Mouse (Mus musculus): Measurements from ENCODE around the gene Ccnl1. TPM values are rescaled to one million over a fixed set of nuclear protein-coding genes. Genes with fewer than 3 reads are reported as not detected.

The Ccnl1 gene
- polyA plus RNA-seq, 1 experiment from 2014 or later, result 64.7 TPM

GRCm38 (mm10) chr3:65904106-65904505, 53.9 kb downstream of the Ccnl1 start:
- no peak overlapping the region for H3K4me3 ChIP-seq (ENCODE audit: low read depth, low read length)
- H3K4me2 ChIP-seq (ENCODE audit: low read length), result no peak overlapping the region
- no peaks in the 10 kb centered on the region for H3K27me3 ChIP-seq (ENCODE audit: control insufficient read depth, insufficient read depth, low read depth, low read length)
- ATAC-seq, result no peak
- no peak overlapping the region for H3K9ac ChIP-seq (ENCODE audit: low read depth, low read length)
- no peaks in the 10 kb centered on the region for H3K36me3 ChIP-seq (ENCODE audit: control insufficient read depth, insufficient read depth, low read length)
- no peaks in the 10 kb centered on the region for H3K9me3 ChIP-seq (replicated peaks; ENCODE audit: control insufficient read depth, low read length, poor library complexity, severe bottlenecking)
- no peak overlapping the region for H3K27ac ChIP-seq (ENCODE audit: low read length)
- WGBS, result 25% methylated on average over 4 of the region's 4 CpGs
- peaks cover 7% of the 10 kb centered on the region; the same call in 1 of the 2 replicates for H3K4me1 ChIP-seq (ENCODE audit: control insufficient read depth, insufficient read depth, low read length)

GRCm38 (mm10) chr3:65898598-65899278, 59.3 kb downstream of the Ccnl1 start:
- H3K27ac ChIP-seq (ENCODE audit: low read length), result 0 out of 2 replicates have a peak overlapping the region, but pooled peaks have one; percentile 19
- peak; percentile 72; the same call in 1 of the 2 replicates for ATAC-seq

GRCm38 (mm10) chr3:65897233-65897993, 60.6 kb downstream of the Ccnl1 start:
- no peak for ATAC-seq
- Histone ChIP-seq H3K27ac (ENCODE audit: low read length) (no peak overlapping the region), H3K4me1 (ENCODE audit: control insufficient read depth, insufficient read depth, low read length) (peaks cover 7% of the 10 kb centered on the region; the same call in 1 of the 2 replicates), H3K9me3 (replicated peaks; ENCODE audit: control insufficient read depth, low read length, poor library complexity, severe bottlenecking) (no peaks in the 10 kb centered on the region), H3K4me2 (ENCODE audit: low read length) (no peak overlapping the region), H3K9ac (ENCODE audit: low read depth, low read length) (no peak overlapping the region), H3K4me3 (ENCODE audit: low read depth, low read length) (no peak overlapping the region), H3K27me3 (ENCODE audit: control insufficient read depth, insufficient read depth, low read depth, low read length) (no peaks in the 10 kb centered on the region), H3K36me3 (ENCODE audit: control insufficient read depth, insufficient read depth, low read length) (no peaks in the 10 kb centered on the region)
- 88% methylated on average over 3 of the region's 3 CpGs for WGBS

More at GRCm38 (mm10) chr3:65898598-65899278, 59.3 kb downstream of the Ccnl1 start:
- H3K9ac ChIP-seq (ENCODE audit: low read depth, low read length), result no peak overlapping the region
- H3K4me2 ChIP-seq (ENCODE audit: low read length), result no peak overlapping the region
- peaks cover 7% of the 10 kb centered on the region; the same call in 1 of the 2 replicates for H3K4me1 ChIP-seq (ENCODE audit: control insufficient read depth, insufficient read depth, low read length)
- no peak overlapping the region for H3K4me3 ChIP-seq (ENCODE audit: low read depth, low read length)
- WGBS, result 40% methylated on average over 8 of the region's 8 CpGs
- no peaks in the 10 kb centered on the region for H3K36me3 ChIP-seq (ENCODE audit: control insufficient read depth, insufficient read depth, low read length)
- no peaks in the 10 kb centered on the region for H3K27me3 ChIP-seq (ENCODE audit: control insufficient read depth, insufficient read depth, low read depth, low read length)
- H3K9me3 ChIP-seq (replicated peaks; ENCODE audit: control insufficient read depth, low read length, poor library complexity, severe bottlenecking), result no peaks in the 10 kb centered on the region

Data from midbrain, embryonic 16.5 days (tissue).